Mouse (Mus musculus) megakaryocyte, embryonic 14.5 days (primary cell): ENCODE data around the gene Krtap4-16.

Source experiments
- FLI1 ChIP-seq: IDR thresholded peaks from 2 replicates; pipeline ENCODE4 v1.6.1; 2012; ENCODE audit warnings: low read length, inconsistent platforms, mixed read lengths
- GATA1 ChIP-seq: IDR thresholded peaks from 3 replicates; pipeline ENCODE4 v1.6.1; 2012; ENCODE audit warnings: mixed read lengths, low read length, inconsistent platforms, borderline replicate concordance

DNA sequence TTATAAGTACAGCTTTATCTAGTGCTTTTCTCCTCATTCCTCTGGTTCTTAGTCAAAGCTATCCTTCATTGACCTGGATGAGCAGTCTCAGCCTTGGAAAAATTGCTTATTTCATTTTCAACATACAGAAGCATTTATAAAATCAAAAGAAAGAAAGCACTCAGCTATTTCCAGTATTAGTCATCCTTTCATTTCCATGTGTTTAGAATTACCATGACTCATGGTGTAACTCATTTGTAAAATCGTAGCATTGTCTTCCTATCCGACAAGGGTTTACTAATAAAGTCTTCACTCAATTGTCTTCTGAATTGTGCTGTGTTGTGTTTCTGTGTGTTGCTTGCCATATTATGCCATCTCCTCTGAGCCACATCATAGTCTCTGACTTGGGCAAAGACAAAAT lies 7.4 kb upstream of the Krtap4-16 start:
- TF ChIP-seq GATA1 (no peak), FLI1 (no peak)
